Mouse (Mus musculus) kidney, adult 18-20 months (tissue): ENCODE data around the gene Clpb.

Source experiments
- DNase-seq: peaks from one replicate; pipeline ENCODE4 v3.0.0; 2021

Clpb gene

GRCm38 (mm10) chr7:101676033-101676761 lies 12.8 kb downstream of the Clpb start:
- DNase-seq, result no peak

DNA sequence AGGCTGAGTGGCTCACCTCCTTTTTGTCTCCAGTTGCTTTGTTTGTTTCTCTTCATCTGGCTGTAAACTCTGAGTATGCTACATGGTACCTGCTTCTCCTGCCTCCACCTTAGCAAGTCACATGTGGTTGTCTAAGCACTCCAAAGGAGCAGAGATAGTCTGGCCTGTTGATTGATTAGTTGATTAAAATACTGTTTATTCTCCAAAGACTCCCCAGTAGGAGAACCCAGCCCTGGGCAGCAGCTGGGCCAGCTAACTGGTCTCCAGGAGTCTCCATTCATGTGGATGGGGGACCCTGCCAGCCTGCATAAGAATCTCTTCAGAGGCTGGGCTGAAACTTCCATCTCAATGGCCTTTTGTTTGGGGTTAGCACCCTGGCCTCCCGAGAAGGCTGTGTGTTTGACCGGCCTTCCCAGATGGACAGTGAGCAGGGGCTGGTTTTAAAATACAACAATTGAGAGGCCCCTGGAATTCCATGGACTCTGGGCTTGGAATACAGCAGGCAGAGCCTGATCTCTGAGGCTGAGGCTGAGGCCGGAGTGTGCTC lies 13.4 kb downstream of the Clpb start:
- no peak for DNase-seq

DNA sequence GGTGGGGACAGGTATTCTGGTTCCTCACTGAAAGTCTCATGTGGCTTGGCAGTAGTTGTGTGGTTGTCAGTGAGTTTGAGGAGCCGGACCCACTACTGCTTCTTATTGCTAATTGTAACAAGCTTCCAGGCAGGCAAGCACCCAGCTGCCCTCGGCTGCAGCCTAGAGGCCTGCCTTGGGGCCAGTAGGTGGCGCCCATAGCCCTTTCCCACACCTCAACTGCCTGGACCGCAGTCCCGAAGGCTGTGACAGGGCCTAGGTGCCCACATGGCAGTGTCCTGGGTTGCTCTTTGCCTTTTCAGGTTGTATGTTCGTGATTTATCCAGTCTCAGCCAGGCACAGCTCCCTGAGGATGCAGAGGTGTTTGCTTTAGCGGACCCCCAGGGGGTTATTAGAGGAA lies 16.2 kb downstream of the Clpb start:
- DNase-seq, result peak; percentile 82

- DNase-seq, result no peak
Observed at GRCm38 (mm10) chr7:101680961-101681360, 17.5 kb downstream of the Clpb start.

GRCm38 (mm10) chr7:101681565-101682071 lies 18.2 kb downstream of the Clpb start:
- no peak for DNase-seq

- DNase-seq, result no peak
Observed at GRCm38 (mm10) chr7:101682886-101683285, 19.5 kb downstream of the Clpb start.

- no peak for DNase-seq
Observed at GRCm38 (mm10) chr7:101683976-101684630, 20.7 kb downstream of the Clpb start.

DNA sequence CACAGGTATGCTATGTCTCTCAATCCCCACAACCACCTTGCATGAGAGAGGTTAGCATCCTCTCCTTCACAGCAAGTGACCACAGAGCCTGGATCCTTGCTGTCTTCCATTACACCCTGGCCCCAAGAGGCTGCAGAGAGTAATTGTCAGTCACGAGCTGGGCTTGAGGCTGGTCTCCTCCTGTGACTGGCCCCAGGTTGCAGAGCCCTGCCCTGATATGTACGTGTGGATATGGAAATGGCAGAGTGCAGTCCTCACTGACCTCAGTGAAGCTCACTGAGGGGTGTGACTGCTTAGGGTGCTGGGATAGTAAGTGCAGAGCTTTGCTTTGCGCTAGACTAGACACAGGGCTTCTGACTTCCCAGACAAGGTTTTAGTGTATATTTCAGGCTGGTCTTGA lies 21.2 kb downstream of the Clpb start:
- no peak for DNase-seq

DNA sequence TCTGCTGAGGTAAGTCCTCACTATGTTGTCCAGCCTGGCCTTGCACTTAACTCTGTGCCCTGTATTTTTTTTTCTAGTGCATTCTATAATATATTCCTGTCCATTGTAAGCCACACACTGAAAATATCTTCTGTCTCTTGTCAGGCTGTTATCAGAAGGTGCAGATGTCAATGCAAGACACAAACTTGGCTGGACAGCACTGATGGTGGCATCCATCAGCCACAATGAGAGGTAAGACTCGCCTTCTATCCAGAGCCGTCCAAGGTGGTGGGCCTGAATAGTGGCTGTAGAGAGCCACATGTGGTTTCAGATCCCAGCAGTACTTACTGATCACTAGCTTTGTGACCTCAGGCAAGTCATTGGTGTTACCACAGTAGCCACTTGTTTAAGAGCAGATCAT lies 23.7 kb downstream of the Clpb start:
- no peak for DNase-seq

GRCm38 (mm10) chr7:101690471-101690870 lies 27.0 kb downstream of the Clpb start:
- DNase-seq, result no peak

- no peak for DNase-seq
Observed at GRCm38 (mm10) chr7:101691863-101692262, 28.4 kb downstream of the Clpb start.

- no peak for DNase-seq
Observed at GRCm38 (mm10) chr7:101692446-101692845, 29.0 kb downstream of the Clpb start.

DNA sequence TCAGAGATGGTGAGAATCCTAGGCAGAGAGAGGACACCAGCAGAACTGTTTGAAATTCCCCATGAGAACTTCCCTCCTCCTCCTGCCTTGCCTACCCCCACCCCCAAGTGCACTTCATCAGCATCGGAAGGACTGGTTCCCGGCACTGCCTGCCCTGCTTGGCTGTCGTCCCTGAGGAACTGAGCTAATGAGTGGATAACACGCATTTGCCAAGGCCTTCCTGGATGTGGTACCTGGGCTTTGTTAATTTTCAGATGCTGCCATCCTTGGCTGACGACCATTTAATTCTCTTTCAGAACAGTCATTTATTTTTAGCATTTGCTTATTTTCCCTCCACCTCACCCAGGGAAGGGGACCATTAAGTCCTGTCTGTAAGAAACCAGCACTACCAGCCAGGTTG lies 32.0 kb downstream of the Clpb start:
- DNase-seq, result no peak

GRCm38 (mm10) chr7:101696931-101697723 lies 33.7 kb downstream of the Clpb start:
- no peak for DNase-seq

DNA sequence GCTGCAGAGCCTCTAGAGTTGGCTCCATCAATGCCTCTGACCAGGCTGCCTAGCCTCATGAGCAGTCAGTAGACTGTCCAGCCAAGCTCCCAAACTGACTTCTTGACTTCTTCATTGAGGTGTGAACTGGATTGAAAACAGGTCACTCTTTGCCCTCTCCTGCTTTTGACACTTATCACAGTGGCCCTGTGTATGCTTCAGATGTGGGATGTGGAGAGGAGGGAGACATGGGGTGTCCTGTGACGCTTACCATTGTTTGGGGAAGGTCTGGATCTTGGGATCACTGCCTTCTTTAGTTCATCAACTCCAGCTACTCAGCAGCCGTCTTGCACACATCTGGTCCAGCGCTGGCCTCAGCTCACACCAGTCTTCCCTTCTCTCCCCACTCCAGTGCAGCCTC lies 36.9 kb downstream of the Clpb start:
- no peak for DNase-seq

- no peak for DNase-seq
Observed at GRCm38 (mm10) chr7:101702706-101703105, 39.3 kb downstream of the Clpb start.

GRCm38 (mm10) chr7:101709586-101709985 lies 46.2 kb downstream of the Clpb start:
- DNase-seq, result no peak

DNA sequence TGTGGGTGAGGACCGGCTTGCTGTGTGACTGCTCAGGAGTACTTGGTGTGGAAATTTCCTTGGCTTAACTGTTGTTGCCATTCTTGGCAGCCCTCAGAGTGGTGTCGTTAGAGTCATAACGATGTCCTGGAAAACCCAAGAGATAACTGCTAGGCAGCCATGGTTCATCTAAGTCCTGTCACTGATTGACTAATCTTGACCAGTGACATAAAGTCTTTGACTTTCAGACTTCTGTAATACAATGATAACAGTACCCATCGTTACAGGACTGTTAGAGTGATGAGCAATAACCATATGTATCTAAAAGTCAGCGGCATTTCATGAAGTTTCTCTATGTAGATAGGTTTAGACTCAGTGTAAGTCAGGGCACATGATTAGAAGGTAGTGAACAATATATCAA lies 46.8 kb downstream of the Clpb start:
- DNase-seq, result no peak

GRCm38 (mm10) chr7:101713828-101714400 lies 50.5 kb downstream of the Clpb start:
- DNase-seq, result no peak

DNA sequence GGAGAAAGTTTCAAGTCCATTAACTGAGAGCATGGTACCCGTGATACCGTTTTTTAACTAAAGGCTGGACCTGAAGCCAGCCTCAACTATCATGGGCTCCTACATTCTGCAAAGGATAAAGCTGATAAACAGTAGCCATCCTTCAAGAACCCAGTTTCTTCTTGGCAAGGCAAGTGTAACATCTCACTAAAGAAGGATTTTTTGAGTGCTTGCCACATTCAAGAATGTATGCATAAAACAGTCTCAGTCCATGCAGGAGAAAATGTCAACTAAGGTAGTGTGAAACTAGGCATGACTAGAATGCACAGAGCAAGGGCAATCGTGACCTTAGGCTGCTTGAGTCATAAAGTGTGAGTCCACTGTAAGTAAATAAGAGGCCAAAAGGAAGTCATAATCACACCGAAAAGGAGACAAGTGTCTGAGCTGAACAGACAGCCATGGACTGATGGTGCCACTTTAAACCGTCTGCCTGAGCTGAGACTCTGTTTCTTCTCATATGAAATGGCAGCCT lies 51.7 kb downstream of the Clpb start:
- peak; percentile 4 for DNase-seq

GRCm38 (mm10) chr7:101720356-101720755 lies 56.9 kb downstream of the Clpb start:
- DNase-seq, result no peak

GRCm38 (mm10) chr7:101725081-101725480 lies 61.6 kb downstream of the Clpb start:
- DNase-seq, result peak; percentile 29

GRCm38 (mm10) chr7:101726980-101727379 lies 63.5 kb downstream of the Clpb start:
- no peak for DNase-seq
